Mouse (Mus musculus): ENCODE measurements at regions not wholly inside any gene's neighbourhood (a gene's known extent, or its start where the extent isn't known, plus 50 kb on each side); places are given as distances from the start of the nearest gene placed in this dataset.

DNA sequence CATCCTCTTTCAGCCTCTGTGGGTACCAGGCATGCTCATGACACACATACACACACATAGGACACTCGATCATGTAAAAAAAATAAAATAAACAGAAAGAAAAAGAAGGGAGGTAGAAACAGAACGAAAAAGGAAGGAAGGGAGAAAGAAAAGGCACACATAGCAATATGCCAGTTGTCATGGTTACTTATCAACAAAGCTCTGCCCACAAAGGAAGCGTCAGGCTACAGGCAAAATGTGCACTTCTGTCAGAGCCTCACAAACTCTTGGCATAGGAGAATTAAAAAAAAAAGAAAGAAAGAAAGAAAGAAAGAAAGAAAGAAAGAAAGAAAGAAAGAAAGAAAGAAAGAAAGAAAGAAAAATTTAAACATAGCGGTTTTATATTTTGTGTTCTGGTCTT is 56.9 kb upstream of the Sox2 start:
- CTCF ChIA-PET: no interaction called here

DNA sequence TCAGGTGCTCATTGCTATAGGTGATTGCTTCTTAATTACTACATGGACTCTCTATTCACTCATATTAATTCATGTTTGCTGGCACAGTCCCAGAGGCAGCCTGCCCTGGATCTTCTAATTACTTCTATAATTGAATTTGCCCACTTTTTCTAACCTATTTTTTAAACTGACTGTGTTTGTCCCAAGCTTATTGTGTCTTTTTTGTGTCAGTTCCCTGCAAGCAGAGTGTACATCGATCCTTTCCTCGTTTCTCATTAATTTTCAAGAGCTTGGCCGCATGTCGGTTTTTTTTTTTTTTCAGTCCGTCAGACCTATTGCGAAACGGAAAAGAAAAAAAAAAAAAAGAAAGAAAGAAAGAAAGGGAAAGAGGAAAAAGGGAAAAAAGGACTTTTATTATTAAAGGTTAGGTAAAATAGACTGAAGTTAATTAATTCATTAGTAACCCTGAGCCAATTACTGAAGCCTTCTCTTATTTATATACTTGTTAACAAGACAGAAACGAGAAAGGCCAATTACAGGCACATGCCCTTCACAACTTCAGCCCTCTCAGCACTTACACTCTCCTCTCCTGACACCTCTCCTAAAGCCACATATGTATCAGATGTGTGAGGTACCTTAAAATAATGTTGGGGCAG is 72.2 kb upstream of the Sox2 start:
- CTCF ChIA-PET: no interaction called here

DNA sequence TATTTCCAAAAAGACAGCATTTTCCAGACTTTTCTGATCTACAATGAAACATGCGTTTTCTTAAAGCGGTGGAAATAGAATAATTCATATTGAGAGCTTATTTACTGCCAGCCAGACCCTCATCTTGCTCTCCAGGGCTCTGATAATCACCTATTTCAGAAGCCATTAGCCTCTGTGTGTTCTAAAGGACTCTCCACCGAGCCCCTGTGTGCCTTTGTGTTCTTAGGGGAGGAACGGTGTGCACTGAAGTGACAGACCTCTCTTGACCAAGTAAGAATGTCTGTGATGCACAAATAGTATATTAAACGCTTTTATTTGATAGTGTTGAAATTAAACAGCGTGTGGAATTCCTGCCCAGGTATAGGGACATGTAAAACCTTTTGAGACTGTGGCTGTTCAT is 73.1 kb upstream of the Sox2 start:
- CTCF ChIA-PET: no interaction called here

DNA sequence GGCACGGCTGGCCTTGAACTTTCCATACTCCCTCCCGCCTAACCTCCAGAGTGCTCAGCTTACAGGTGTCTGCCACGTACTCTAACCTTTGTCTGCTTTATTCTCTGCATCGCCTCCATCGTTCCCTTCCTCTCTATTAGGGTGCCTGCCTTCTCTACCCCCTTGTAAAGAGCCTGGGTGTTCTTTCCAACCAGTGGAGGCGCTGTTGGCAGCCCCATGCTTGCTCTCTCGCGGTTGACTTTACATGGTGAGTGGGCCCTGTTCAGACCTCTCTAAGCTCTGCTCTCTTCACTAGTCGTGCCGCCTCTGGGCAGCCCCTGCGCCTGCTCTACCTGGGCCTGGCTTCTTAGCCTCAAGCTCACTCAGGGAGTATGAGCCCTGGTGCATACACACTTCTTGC is 74.0 kb upstream of the Sox2 start:
- CTCF ChIA-PET: no interaction called here

DNA sequence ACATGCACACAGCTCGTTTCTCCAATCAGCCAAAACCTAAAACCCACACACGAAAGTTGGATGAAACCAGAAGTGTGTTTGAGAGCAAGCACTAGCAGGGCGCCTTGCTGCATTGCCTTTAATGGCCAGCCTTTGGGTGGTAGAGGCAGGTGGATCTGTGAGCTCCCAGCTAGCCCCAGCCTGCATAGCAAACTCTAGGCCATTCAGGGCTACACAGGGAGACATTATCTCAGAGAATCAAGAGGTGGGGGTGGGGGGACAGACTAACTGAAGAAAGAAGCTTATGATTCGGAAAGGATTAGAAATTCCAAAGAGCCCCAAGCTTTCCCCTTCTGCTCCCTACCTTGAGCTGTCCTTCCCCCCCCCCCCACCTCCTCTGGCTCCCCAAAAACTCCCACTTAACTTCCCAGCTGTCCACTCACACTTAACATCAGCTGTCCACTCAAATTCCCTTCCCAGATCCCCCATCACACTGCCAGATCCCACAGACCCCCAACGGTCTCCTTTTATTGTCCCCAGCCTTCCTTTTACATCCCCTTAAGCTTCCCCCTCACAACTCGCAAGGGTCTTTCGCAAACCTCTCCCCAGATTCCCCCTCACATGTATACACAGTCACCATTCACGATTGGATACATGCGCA is 75.4 kb upstream of the Sox2 start:
- CTCF ChIA-PET: interaction anchor here (0.6 kb wide), 1 partner anchor 1098 kb away, joined by 3 read pairs; no protein-coding TSS in a partner anchor

DNA sequence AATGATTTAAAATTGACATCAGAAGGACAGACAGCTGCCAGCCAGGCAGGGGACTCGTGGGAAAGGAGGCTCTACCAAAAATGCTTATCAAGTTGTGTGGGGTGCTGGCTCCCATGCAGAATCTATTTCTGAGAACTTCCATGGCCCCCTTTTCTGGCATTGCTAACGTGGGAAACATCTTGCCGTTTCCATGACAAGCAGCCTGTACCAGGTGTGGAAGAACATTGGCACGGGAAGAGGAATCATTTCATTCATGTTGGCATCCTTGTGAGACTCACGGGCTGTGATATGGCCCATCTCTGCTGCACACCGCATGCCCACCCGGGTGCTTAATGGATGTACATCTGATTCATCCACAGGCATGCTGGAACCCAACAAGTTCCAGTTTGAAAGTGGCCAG is 76.9 kb upstream of the Sox2 start:
- CTCF ChIA-PET: no interaction called here

DNA sequence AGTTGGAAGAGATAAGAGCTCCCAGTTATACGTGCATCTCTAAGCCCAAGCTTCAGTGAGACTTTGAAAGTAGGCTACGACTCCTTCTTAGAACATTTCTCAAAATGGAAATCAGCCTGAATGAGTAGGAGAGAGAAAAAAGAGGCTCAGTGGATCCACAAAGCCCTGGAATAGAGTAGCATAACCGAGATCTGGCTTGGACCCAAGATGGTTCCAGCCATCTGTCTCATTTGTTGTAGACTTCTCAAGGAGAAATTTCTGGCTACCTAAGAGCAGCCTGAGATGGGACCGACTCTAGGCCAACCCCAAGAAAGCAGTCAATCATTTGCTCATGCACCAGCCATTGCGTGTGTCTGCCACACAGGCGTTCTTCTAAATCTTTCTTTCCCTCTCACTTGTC is 78.1 kb upstream of the Sox2 start:
- CTCF ChIA-PET: no interaction called here

DNA sequence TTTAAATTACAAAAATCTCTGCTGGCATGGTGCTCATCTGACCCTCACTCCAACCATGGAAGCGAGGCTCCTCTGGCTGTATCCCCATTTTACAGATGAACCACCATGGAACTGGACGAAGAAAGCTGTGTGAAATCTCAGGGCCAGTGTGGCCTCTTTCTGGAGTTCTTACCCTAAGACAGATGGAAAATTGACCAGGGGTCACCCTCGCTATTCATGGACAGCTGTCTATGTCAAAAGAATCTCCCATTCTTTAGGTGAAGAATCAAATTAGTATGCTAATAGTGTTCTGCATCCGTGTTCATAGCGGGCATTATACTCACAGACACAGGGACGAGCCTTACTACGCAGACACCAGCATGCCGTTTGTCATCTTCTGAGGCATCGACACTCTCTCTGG is 78.6 kb upstream of the Sox2 start:
- CTCF ChIA-PET: no interaction called here

DNA sequence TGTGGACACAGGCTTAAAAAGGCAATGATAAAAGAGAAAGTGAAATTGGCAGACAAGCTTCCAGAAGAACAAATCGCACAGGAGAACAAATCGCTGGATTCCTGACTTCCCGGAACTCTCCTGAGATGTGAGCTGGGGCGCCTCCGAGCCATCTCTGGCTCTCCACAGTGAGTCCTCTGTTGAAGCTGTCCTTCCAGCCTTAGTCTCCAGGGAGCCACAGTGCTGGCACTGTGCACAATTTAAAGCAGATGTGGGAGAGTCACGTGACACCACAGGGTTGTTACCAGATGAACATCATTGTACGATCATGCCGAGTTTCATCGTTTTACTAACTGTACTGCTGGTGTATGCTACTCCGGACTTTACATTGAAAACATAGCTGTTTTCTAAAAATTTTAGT is 80.2 kb upstream of the Sox2 start:
- CTCF ChIA-PET: no interaction called here

DNA sequence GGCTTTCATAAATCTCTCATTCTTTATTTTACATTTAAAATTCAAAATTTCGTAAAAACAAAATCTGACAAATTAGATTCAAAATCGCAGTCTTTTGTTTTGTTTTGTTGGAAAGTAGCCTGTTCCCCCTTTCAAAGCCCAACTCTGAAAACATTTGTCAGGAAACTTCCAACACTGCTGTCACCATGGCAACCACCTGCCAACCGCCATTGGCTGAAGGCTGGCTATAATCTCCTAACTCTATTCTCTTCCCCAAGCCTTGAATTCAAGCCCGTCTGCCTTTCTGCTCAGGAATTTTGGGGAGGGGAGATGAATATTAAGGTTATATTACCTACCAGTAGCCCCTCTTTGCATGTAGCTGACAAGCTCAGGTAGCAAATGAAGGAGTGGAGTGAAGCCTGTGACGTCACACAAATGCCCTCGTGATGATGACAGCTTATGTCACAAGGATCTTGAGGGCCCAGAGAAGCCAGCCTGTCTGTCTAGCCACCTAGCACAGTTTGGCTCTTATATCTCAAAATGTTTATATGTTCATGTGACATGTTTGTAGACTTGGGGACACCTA is 82.0 kb upstream of the Sox2 start:
- CTCF ChIA-PET: no interaction called here

DNA sequence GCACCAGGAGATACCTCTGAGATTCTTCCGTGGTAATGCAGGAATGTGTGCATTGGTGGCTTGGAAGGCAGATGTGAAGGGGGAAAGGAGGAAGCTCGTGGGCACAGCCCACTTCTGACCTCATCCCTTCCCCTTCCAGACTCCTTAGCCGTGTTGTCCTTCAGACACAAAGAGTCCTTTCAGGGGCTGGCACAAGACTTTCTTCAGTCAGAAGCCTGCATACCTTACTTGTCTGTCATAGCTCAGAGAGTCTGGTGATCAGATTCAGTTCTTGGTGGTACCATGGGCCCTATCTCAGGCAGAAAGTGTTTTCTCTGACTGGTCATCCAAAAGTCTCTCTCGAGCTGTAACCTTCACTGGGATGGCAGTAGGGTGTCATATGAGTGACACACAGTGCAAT is 84.8 kb upstream of the Sox2 start:
- CTCF ChIA-PET: no interaction called here

DNA sequence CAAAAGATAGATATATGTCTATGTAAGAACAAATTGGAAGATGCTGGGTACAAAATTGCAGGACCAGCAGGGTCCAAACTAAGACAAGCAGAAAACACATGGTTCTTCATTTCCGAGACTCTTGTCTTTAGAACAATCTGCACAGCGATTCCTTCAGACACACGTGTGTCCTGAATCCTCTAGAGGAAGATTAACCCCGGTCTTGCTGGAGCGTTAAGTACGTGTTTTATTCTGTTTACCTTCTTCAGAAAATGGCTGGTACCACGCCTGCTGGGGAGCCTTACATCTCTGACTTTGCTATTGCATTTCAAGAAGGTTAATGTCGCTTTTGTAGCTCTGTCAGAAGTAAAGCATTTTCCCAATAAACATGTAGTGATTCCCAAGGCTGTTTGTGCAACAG is 87.3 kb upstream of the Sox2 start:
- CTCF ChIA-PET: no interaction called here

DNA sequence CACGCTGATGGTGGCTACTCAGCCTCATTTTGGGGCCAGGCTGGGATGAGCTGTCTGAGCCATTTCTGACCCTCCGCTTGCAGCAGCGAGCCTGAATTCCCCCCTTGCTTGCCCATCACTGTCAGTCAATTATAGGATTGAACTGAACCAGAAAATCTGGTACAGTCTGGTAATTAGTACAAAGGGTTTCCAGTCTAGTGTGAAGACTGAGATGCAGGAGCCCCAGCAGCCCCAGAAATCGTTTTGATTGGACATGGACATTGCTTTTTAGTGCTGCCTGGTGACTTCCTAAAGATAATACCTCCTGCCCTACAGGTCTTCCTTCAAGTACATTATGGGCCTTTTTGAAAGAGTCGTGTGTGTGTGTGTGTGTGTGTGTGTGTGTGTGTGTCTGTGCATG is 88.5 kb upstream of the Sox2 start:
- CTCF ChIA-PET: no interaction called here

DNA sequence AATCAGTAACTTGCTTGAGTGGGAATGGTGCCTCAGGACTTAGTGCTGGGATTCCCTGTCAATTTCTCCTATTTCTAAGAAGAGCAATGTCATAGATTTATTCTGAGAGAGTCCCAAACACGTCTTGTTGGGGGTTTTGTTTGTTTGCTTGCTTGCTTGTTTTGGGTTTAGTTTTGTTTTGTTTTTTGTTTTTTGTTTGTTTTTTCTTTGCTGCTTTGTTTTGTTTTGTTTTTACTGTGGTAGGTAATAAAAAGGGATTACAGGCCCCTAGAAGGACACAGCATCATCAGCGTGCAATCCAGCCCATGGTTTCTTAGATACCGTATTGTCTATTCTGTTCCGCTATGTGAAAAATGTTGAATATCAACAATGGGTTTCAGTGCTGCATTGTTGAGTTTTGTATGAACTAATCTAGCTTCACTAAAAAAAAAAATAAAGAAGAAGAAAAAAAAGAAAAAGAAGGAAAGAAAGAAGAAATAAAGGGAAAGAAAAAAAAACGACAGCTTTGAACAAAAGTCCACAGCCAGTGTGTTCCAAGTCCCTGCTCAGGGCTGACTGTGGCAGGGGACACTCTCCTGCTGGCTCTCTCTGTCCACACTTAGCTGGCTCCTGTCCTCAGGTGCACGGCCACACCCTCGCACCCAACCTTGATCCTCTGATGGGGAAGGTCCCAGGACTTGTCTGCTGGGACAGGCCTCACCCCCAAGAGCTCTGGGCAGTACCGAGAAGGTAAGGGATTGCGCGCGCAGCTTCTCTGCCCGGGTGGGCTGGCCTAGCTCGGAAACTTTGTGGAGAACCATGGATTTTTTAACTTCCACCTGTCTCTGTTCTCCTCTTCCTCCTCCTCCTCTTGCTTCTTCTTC is 90.1 kb upstream of the Sox2 start:
- CTCF ChIA-PET: no interaction called here

DNA sequence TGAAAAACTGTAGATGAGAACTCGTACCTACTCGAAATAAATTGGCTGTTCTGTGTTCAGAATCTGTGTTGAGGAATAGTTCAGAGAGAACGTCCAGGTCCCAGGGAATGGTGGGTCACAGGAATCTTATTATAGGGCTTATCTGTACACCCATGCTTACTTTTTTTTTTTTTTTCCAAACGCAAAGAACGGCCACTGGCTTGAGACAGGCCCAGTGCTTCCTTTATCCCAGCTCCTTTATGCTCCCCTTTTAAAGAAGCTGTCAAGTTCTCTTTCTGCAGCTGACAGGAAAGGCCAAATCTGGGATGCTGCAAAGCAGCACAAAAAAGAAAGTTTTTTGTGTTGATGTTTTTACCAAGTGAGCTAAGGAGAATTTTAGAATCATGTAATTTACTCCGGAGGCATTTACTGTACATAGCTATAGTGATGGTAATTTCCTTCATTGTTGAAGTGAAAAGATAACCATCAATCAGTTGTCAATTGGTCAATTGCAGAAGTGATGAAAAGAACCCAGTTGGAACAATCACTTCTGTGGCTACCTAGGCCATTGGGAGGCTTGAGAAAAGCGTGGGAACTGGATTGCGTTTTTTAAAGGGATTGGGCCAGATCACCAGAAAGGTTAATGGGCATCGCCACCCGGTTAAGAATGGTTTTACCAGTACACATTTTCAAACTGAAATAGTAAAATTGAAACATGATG is 91.2 kb upstream of the Sox2 start:
- CTCF ChIA-PET: no interaction called here

DNA sequence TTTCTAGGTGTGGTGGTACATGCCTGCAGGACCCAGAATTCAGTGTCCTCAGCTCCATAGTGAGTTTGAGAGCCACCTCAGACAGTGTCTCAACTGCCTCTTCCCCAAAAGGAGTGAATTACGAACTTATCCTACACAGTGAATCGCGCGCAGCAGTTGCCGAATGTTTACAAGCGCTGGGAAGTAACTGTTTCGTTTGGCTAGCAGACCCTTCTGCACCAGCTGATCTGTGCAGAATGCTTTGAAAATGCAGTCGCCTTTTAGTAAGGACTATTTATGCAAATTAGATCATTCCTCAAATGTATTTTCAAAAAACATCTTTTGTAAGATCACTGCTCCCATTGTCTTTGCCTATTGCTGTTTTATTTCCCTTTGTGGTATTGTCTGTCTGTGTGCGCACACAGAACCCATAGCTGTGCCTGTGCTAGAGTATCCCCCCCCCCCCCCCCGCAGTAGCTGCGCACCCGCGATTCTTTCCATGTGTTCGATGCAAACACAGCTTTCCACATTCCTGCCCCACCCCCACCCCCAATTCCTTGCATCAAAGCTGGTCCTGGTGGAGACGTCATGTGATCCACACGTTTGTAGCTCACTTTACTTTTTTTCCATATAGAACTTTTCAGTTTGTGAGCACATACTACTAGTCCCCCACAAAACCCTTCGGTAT is 97.5 kb upstream of the Sox2 start:
- CTCF ChIA-PET: no interaction called here

DNA sequence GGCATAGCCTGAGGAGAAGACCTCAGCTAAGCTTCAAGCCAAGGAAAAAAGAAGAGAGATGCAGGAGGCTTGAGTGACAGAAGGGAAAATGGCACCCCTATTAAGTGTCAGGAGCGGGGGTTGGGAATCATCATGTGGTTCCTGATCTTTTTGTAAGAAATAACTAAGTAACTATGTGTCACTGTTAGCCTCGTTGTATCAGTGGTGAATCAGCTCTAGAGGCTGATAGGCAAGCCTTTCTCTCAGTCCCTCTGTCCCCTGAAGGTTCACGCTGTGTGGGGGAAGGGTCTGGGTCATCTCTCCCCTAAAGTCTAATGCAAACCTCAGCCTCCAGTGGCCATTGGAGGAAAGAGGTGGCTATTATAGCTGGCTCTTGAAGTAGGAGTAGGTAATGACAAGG is 99.1 kb upstream of the Sox2 start:
- CTCF ChIA-PET: no interaction called here

DNA sequence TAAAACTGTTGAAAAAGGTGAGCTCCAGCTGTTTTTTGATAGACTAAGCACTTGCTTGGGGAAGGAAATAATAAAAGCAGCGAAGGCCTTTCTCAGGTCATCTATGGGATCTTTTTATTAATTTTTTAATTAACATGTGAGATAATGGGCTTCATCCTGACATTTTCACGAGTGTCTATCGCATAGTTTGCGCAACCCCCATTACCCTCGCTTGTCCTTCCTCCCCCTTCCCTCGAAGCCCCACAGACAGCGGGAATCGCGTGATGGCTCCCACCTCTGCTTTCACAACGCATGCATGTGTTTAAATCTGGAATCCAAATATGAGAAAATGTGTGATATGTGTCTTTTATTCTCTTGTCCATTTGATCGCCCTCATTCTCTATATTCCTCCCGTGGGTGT is 100.0 kb upstream of the Sox2 start:
- CTCF ChIA-PET: no interaction called here

DNA sequence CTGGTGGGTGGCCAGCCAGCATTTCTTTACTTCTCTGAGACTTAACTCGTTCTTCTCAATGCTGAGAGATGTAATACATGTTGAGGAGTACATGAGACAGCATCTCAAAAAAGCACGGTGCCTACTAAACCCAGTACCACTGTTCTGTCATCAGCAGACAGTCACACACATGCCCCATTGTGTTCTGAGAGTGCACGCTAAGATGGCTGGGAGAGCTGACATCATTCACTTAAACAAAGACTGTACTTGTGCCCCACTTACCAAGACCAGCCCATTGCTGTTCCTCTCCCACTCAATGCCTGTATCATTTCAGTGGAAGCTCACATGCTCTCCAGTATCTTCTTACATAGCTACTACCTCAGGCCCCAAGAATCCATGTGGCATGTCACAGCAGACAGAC is 117.8 kb upstream of the Sox2 start:
- CTCF ChIA-PET: no interaction called here

DNA sequence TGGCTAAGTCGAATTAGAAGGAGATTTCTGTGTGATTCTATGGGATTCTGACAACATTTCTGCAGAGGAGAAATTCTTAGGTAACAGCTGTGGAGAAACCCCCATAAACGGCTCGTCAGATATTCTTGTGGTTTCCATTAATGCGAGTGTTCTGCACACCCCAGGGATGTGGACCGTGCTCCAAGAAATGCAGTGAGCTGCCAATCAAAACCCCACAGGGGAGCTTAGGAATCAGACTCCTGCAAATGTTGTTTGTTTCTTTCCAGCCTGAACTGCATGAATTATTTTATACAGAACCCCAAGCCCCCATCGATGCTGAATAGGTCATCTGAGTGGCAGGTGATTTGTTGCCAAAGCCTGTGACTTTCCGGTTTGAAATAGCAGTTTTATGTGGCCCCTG is 118.4 kb upstream of the Sox2 start:
- CTCF ChIA-PET: no interaction called here

DNA sequence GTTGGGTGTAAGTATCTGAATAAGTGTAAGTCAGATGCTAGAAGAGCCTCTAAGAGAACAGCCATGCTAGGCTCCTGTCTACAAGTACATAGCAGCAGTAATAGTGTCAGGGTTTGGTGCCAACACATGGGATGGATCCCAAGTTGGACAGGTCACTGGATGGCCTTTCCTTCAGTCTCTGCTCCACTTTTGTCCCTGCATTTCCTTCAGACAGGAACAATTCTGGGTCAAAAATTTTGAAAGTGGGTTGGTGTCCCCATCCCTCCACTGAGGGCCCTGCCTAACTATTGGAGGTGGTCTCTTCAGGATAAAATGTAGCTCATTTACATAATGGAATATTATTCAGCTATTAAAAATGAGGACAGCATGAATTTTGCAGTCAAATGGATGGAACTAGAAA is 122.7 kb upstream of the Sox2 start:
- CTCF ChIA-PET: no interaction called here

DNA sequence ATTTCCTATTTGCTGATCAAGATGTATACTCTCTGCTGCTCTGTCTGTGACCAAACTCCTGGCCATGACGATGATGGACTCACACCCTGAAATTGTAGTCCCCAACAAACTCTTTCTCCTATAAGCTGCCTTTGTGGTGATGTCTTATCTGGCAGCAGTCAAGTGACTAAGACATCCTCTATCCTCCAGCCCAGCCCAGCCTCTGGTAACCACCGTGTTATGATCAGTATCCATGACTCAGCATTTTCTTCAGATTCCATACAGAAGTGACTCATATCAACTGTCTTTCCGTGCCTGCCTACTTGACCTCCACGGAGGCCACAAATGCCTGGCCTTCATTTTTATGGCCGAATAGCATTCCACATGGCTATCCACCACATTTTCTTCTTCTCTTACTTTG is 124.5 kb upstream of the Sox2 start:
- CTCF ChIA-PET: no interaction called here
